In the genomic region with DNA sequence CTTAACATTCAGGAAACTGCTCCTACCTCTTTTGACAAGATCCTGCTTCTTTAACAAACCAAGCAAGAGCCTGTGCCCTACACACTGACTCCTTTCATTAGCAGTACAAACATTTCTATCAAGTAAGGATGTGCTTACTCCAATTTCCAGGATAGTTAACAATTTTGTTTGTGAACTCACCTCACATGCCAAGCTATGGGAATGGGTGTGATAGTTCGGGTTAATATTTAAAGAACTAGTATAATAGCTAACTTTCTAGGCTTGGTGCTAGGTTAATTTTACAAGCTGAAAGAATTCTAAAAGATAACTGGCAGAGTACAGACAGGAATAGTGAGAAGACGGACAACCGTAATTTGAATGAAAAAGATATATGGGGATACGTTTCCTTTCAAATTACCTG, we compare ENCODE assay signal across 28 mouse cellular contexts.
DNase-seq lines count a peak whose midpoint lies in the region; ATAC-seq and TF ChIP-seq lines count a peak whose summit lies in the region.
"Had no signal": no experiment of that assay in that cellular context is flagged by ENCODE, and none has a peak within 500 bp of the region (broad histone marks: within the 10 kb centered on the region; RNA-seq: fewer than 3 reads in every experiment).

No protein-coding gene starts in this region.

- H3K4me2 ChIP-seq in kidney, embryonic 15.5 days: no peak overlapping the region
- no peak overlapping the region for H3K4me2 ChIP-seq in kidney, embryonic 14.5 days (replicated peaks; ENCODE audit: low read depth, low read length)
- no peak overlapping the region for H3K4me2 ChIP-seq in midbrain, embryonic 16.5 days (ENCODE audit: low read length)
- H3K4me2 ChIP-seq: embryonic facial prominence, embryonic 13.5 days; forebrain, embryonic 12.5 days; heart, embryonic 11.5 days; hindbrain, embryonic 12.5 days; hindbrain, embryonic 15.5 days had no signal

- no peak for TF ChIP-seq CTCF in kidney, adult 2 months (conservative IDR thresholded peaks at IDR 0.05; ENCODE audit: insufficient read depth, insufficient read length, low read depth, low read length)

- ATAC-seq in kidney, embryonic 15.5 days (replicated peaks; ENCODE audit: low FRiP score): peak; percentile 52; the same call in 1 of the 2 replicates
- ATAC-seq in kidney, embryonic 14.5 days (ENCODE audit: low FRiP score, low TSS enrichment): no peak
- ATAC-seq in midbrain, embryonic 16.5 days: no peak
- ATAC-seq: forebrain, embryonic 16.5 days had no signal

- peak; percentile 54 for DNase-seq in kidney, adult 2 months
- DNase-seq in kidney, postnatal 10 days: no peak
- no peak for DNase-seq in midbrain, embryonic 10.5 days (ENCODE audit: low spot score)
- DNase-seq in frontal cortex, postnatal 10 days (ENCODE audit: low spot score in 2 of 2): no peak
- DNase-seq: adrenal gland, adult 2 months; adrenal gland, postnatal 14 days; B cell, adult 2 months; cerebellum, adult 11 months; cerebellum, adult 2 months; cerebellum, adult 9-11 months; cerebellum, postnatal 25 days; embryo, embryonic 11 days; gastrocnemius, adult 2 months; gastrocnemius, postnatal 14 days; heart, adult 11 months had no signal

- no peaks in the 10 kb centered on the region for H3K36me3 ChIP-seq in kidney, adult 2 months (ENCODE audit: control insufficient read depth, insufficient read depth, low read length)
- no peaks in the 10 kb centered on the region for H3K36me3 ChIP-seq in kidney, embryonic 15.5 days
- H3K36me3 ChIP-seq in kidney, embryonic 14.5 days (ENCODE audit: control insufficient read depth, insufficient read depth, low read length): no peaks in the 10 kb centered on the region
- H3K36me3 ChIP-seq in midbrain, embryonic 16.5 days (ENCODE audit: control insufficient read depth, insufficient read depth, low read length): no peaks in the 10 kb centered on the region
- no peaks in the 10 kb centered on the region for H3K36me3 ChIP-seq in midbrain, embryonic 10.5 days
- H3K36me3 ChIP-seq: embryonic facial prominence, embryonic 10.5 days; embryonic facial prominence, embryonic 13.5 days; forebrain, embryonic 12.5 days; G1E; hindbrain, embryonic 12.5 days; hindbrain, embryonic 15.5 days had no signal

- H3K4me3 ChIP-seq in kidney, adult 2 months (ENCODE audit: insufficient read depth, low read depth, low read length): no peak overlapping the region
- H3K4me3 ChIP-seq in kidney, embryonic 15.5 days (replicated peaks): no peak overlapping the region
- H3K4me3 ChIP-seq in kidney, embryonic 14.5 days (ENCODE audit: low read length): no peak overlapping the region
- no peak overlapping the region for H3K4me3 ChIP-seq in midbrain, embryonic 16.5 days (ENCODE audit: low read depth, low read length)
- H3K4me3 ChIP-seq in midbrain, embryonic 10.5 days: no peak overlapping the region
- H3K4me3 ChIP-seq: embryonic facial prominence, embryonic 10.5 days; embryonic facial prominence, embryonic 13.5 days; erythroblast, embryonic 14.5 days; forebrain, embryonic 12.5 days; gastrocnemius, adult 2 months; hindbrain, embryonic 12.5 days; hindbrain, embryonic 15.5 days had no signal

- no peaks in the 10 kb centered on the region for H3K4me1 ChIP-seq in kidney, adult 2 months (ENCODE audit: control insufficient read depth, insufficient read depth, low read length)
- no peaks in the 10 kb centered on the region for H3K4me1 ChIP-seq in kidney, embryonic 15.5 days
- no peaks in the 10 kb centered on the region for H3K4me1 ChIP-seq in kidney, embryonic 14.5 days (ENCODE audit: control insufficient read depth, insufficient read depth, low read length)
- H3K4me1 ChIP-seq in midbrain, embryonic 16.5 days (ENCODE audit: control insufficient read depth, insufficient read depth, low read length): no peaks in the 10 kb centered on the region
- H3K4me1 ChIP-seq in midbrain, embryonic 10.5 days: no peaks in the 10 kb centered on the region
- H3K4me1 ChIP-seq: embryonic facial prominence, embryonic 10.5 days; embryonic facial prominence, embryonic 13.5 days; forebrain, embryonic 12.5 days; hindbrain, embryonic 12.5 days; hindbrain, embryonic 15.5 days had no signal

- H3K9me3 ChIP-seq in kidney, embryonic 15.5 days (replicated peaks): no peaks in the 10 kb centered on the region
- no peaks in the 10 kb centered on the region for H3K9me3 ChIP-seq in kidney, embryonic 14.5 days (ENCODE audit: control insufficient read depth, low read length)
- no peaks in the 10 kb centered on the region for H3K9me3 ChIP-seq in midbrain, embryonic 16.5 days (replicated peaks; ENCODE audit: control insufficient read depth, low read length, poor library complexity, severe bottlenecking)
- H3K9me3 ChIP-seq in midbrain, embryonic 10.5 days (replicated peaks): no peaks in the 10 kb centered on the region
- H3K9me3 ChIP-seq: embryonic facial prominence, embryonic 10.5 days; embryonic facial prominence, embryonic 13.5 days; forebrain, embryonic 12.5 days; G1E; hindbrain, embryonic 12.5 days; hindbrain, embryonic 15.5 days had no signal

- TF ChIP-seq POLR2A in kidney, adult 2 months (IDR thresholded peaks at IDR 0.05; ENCODE audit: low read depth, low read length): no peak

- no peaks in the 10 kb centered on the region for H3K27me3 ChIP-seq in kidney, adult 2 months (replicated peaks; ENCODE audit: control insufficient read depth, insufficient read depth, low read length)
- no peaks in the 10 kb centered on the region for H3K27me3 ChIP-seq in kidney, embryonic 15.5 days
- H3K27me3 ChIP-seq in kidney, embryonic 14.5 days (ENCODE audit: control insufficient read depth, insufficient read depth, low read length): no peaks in the 10 kb centered on the region
- no peaks in the 10 kb centered on the region for H3K27me3 ChIP-seq in midbrain, embryonic 16.5 days (ENCODE audit: control insufficient read depth, insufficient read depth, low read depth, low read length)
- no peaks in the 10 kb centered on the region for H3K27me3 ChIP-seq in midbrain, embryonic 10.5 days (ENCODE audit: low read depth, poor library complexity, severe bottlenecking)
- H3K27me3 ChIP-seq: CH12.LX; embryonic facial prominence, embryonic 13.5 days; forebrain, embryonic 12.5 days; hindbrain, embryonic 12.5 days; hindbrain, embryonic 15.5 days had no signal

- H3K27ac ChIP-seq in kidney, adult 2 months (ENCODE audit: insufficient read depth, low read depth, low read length): no peak overlapping the region
- peak overlapping the region; percentile 41; the same call in 1 of the 2 replicates for H3K27ac ChIP-seq in kidney, embryonic 15.5 days
- no peak overlapping the region for H3K27ac ChIP-seq in kidney, embryonic 14.5 days (ENCODE audit: low read depth, low read length)
- H3K27ac ChIP-seq in midbrain, embryonic 16.5 days (ENCODE audit: low read length): no peak overlapping the region
- H3K27ac ChIP-seq in midbrain, embryonic 10.5 days (replicated peaks): no peak overlapping the region
- H3K27ac ChIP-seq: embryonic facial prominence, embryonic 10.5 days; embryonic facial prominence, embryonic 13.5 days; forebrain, embryonic 12.5 days; gastrocnemius, adult 2 months; hindbrain, embryonic 12.5 days; hindbrain, embryonic 15.5 days had no signal

- 44% methylated on average over 4 of the region's 4 CpGs for WGBS in kidney, adult 2 months
- WGBS in kidney, embryonic 15.5 days: 74% methylated on average over 4 of the region's 4 CpGs
- 80% methylated on average over 4 of the region's 4 CpGs for WGBS in kidney, embryonic 14.5 days
- WGBS in midbrain, embryonic 16.5 days: 79% methylated on average over 4 of the region's 4 CpGs
- WGBS in midbrain, embryonic 10.5 days: 93% methylated on average over 4 of the region's 4 CpGs

- no peak overlapping the region for H3K9ac ChIP-seq in kidney, embryonic 15.5 days
- H3K9ac ChIP-seq in kidney, embryonic 14.5 days (ENCODE audit: low read depth, low read length): no peak overlapping the region
- H3K9ac ChIP-seq in midbrain, embryonic 16.5 days (ENCODE audit: low read depth, low read length): 0 out of 2 replicates have a peak overlapping the region, but pooled peaks have one; percentile 14
- H3K9ac ChIP-seq: embryonic facial prominence, embryonic 13.5 days; forebrain, embryonic 12.5 days; hindbrain, embryonic 12.5 days; hindbrain, embryonic 15.5 days had no signal
